ENCODE assay signal across 30 mouse cellular contexts in genomic region chr2:127300701-127301100, GRCm38 (mm10). TPM values are rescaled to one million over a fixed set of nuclear protein-coding genes. Genes with fewer than 3 reads are reported as not detected.
A peak's percentile ranks its signal among the peaks of the same experiment; 100 is the strongest.
DNase-seq lines count a peak whose midpoint lies in the region; ATAC-seq and TF ChIP-seq lines count a peak whose summit lies in the region.
"Had no signal": no experiment of that assay in that cellular context is flagged by ENCODE, and none has a peak within 500 bp of the region (broad histone marks: within the 10 kb centered on the region; RNA-seq: fewer than 3 reads in every experiment).

No protein-coding gene starts in this region.

- no peaks in the 10 kb centered on the region for H3K4me1 ChIP-seq in stomach, postnatal 0 days (replicated peaks; ENCODE audit: control insufficient read depth, insufficient read depth)
- H3K4me1 ChIP-seq in midbrain, embryonic 10.5 days: no peaks in the 10 kb centered on the region
- H3K4me1 ChIP-seq in heart, embryonic 12.5 days (replicated peaks): no peaks in the 10 kb centered on the region
- H3K4me1 ChIP-seq: embryonic facial prominence, embryonic 15.5 days; hindbrain, embryonic 12.5 days had no signal

- no peaks in the 10 kb centered on the region for H3K27me3 ChIP-seq in Patski
- no peaks in the 10 kb centered on the region for H3K27me3 ChIP-seq in stomach, postnatal 0 days (ENCODE audit: control insufficient read depth, insufficient read depth, low read length)
- H3K27me3 ChIP-seq in midbrain, embryonic 10.5 days (ENCODE audit: low read depth, poor library complexity, severe bottlenecking): no peaks in the 10 kb centered on the region
- H3K27me3 ChIP-seq in heart, embryonic 12.5 days (replicated peaks): no peaks in the 10 kb centered on the region
- H3K27me3 ChIP-seq: embryonic facial prominence, embryonic 15.5 days; hindbrain, embryonic 12.5 days had no signal

- POLR2A ChIA-PET in Patski (lab: Charles Lee): interaction anchor here (1.2 kb wide), 1 partner anchor 19 kb away, joined by 3 read pairs; no protein-coding TSS in a partner anchor

- no peak overlapping the region for H3K9ac ChIP-seq in stomach, postnatal 0 days (ENCODE audit: low read length)
- no peak overlapping the region for H3K9ac ChIP-seq in heart, embryonic 12.5 days
- H3K9ac ChIP-seq: embryonic facial prominence, embryonic 15.5 days; forebrain, postnatal 0 days; hindbrain, embryonic 12.5 days; liver, postnatal 0 days had no signal

- H3K27ac ChIP-seq in stomach, postnatal 0 days (replicated peaks): no peak overlapping the region
- no peak overlapping the region for H3K27ac ChIP-seq in midbrain, embryonic 10.5 days (replicated peaks)
- H3K27ac ChIP-seq in heart, embryonic 12.5 days (ENCODE audit: poor library complexity, severe bottlenecking): no peak overlapping the region
- H3K27ac ChIP-seq: embryonic facial prominence, embryonic 15.5 days; gastrocnemius, adult 2 months; hindbrain, embryonic 12.5 days; left cerebral cortex, adult 2 months; limb, embryonic 10.5 days had no signal

- TF ChIP-seq CTCF in Patski (IDR thresholded peaks at IDR 0.05): peak; percentile 31
- TF ChIP-seq CTCF in stomach, postnatal 0 days (IDR thresholded peaks at IDR 0.05; ENCODE audit: low read depth): 0 out of 2 replicates have a peak, but pooled peaks have one; percentile 9

- H3K4me2 ChIP-seq in stomach, postnatal 0 days (replicated peaks; ENCODE audit: low read depth): no peak overlapping the region
- no peak overlapping the region for H3K4me2 ChIP-seq in heart, embryonic 12.5 days
- H3K4me2 ChIP-seq: embryonic facial prominence, embryonic 15.5 days; hindbrain, embryonic 12.5 days had no signal

- in situ Hi-C loops in Patski (cut with MboI; ENCODE audit: low pct_unique_long_range_greater_than_20kb): no loop called here

- H3K4me3 ChIP-seq in stomach, postnatal 0 days (ENCODE audit: low read depth, low read length): no peak overlapping the region
- H3K4me3 ChIP-seq in midbrain, embryonic 10.5 days: no peak overlapping the region
- no peak overlapping the region for H3K4me3 ChIP-seq in heart, embryonic 12.5 days
- H3K4me3 ChIP-seq: embryonic facial prominence, embryonic 15.5 days; gastrocnemius, adult 2 months; hindbrain, embryonic 12.5 days; left cerebral cortex, adult 2 months; limb, embryonic 10.5 days had no signal

- WGBS in stomach, postnatal 0 days: 73% methylated on average over 3 of the region's 3 CpGs
- WGBS in midbrain, embryonic 10.5 days: 80% methylated on average over 3 of the region's 3 CpGs
- WGBS in heart, embryonic 12.5 days: 81% methylated on average over 3 of the region's 3 CpGs

- DNase-seq in CD4-positive, CD25-positive, alpha-beta regulatory T cell, adult 2 months (ENCODE audit: low read depth, low spot score): peak; percentile 19
- no peak for DNase-seq in Patski (ENCODE audit: low read depth, low spot score)
- peak; percentile 52 for DNase-seq in induced T-regulatory cell, adult 2 months (ENCODE audit: low read depth)
- DNase-seq in stomach, postnatal 0 days (ENCODE audit: low spot score): no peak
- DNase-seq in midbrain, embryonic 10.5 days (ENCODE audit: low spot score): no peak
- no peak for DNase-seq in left cerebral cortex, adult 8-10 months (ENCODE audit: low spot score in 2 of 2)
- DNase-seq: adrenal gland, adult 8-10 months; cerebellum, postnatal 25 days; forebrain, postnatal 0 days; gastrocnemius, adult 2 months; kidney, adult 8-10 months; kidney, postnatal 25 days; layer of hippocampus, adult 9-11 months; liver, postnatal 0 days; lung, postnatal 14 days; right cerebral cortex, postnatal 4 days had no signal

- ATAC-seq in Patski: no peak
- no peak for ATAC-seq in stomach, postnatal 0 days (ENCODE audit: low FRiP score, low TSS enrichment)
- no peak for ATAC-seq in heart, embryonic 12.5 days (ENCODE audit: insufficient number of reproducible peaks, low FRiP score)
- ATAC-seq: forebrain, postnatal 0 days; liver, postnatal 0 days; midbrain, embryonic 16.5 days had no signal

- peaks cover 27% of the 10 kb centered on the region; the same call in 1 of the 2 replicates for H3K36me3 ChIP-seq in stomach, postnatal 0 days (ENCODE audit: control insufficient read depth, insufficient read depth, low read length)
- peaks cover 63% of the 10 kb centered on the region for H3K36me3 ChIP-seq in midbrain, embryonic 10.5 days
- peaks cover 55% of the 10 kb centered on the region for H3K36me3 ChIP-seq in heart, embryonic 12.5 days

- CTCF ChIA-PET in Patski (lab: Charles Lee): interaction anchor here (0.9 to 1.6 kb wide), 2 partner anchors 13 to 40 kb away, joined by 3 to 6 read pairs; no protein-coding TSS in a partner anchor

- H3K9me3 ChIP-seq in stomach, postnatal 0 days (ENCODE audit: control insufficient read depth, low read length): no peaks in the 10 kb centered on the region
- no peaks in the 10 kb centered on the region for H3K9me3 ChIP-seq in midbrain, embryonic 10.5 days (replicated peaks)
- H3K9me3 ChIP-seq in heart, embryonic 12.5 days (replicated peaks): no peaks in the 10 kb centered on the region
- H3K9me3 ChIP-seq: embryonic facial prominence, embryonic 15.5 days; hindbrain, embryonic 12.5 days; limb, embryonic 10.5 days had no signal

- no peak for TF ChIP-seq EP300 in stomach, postnatal 0 days (optimal IDR thresholded peaks at IDR 0.05)

RNA-seq across cellular contexts. Expression of gene Stard7, which starts 30.7 kb away (rescaled TPM):
- 85.1 TPM for polyA plus RNA-seq in Patski (2021)
- polyA plus RNA-seq in stomach, postnatal 0 days (2015; fragmentation: Nextera tagmentation; extraction: Ambion mirVana): 57.3 and 62.7 TPM in 2 replicates
- 81.9 and 86.0 TPM in 2 replicates for polyA plus RNA-seq in midbrain, embryonic 10.5 days (2016; fragmentation: Nextera tagmentation; extraction: Ambion mirVana)
- 135 and 136 TPM in 2 replicates for polyA plus RNA-seq in heart, embryonic 12.5 days (2016; fragmentation: Nextera tagmentation; extraction: Ambion mirVana)
- total RNA-seq in left cerebral cortex, adult 8-10 months (2022): 100 to 1,000 TPM in 2 of 4 experiments, 10 to 100 TPM in 2; 92.3 to 106 (median 97.9) TPM

RNA-seq across cellular contexts. Expression of gene Dusp2, which starts 35.3 kb away (rescaled TPM):
- 7.0 TPM for polyA plus RNA-seq in Patski (2021)
- 2.6 and 3.2 TPM in 2 replicates for polyA plus RNA-seq in stomach, postnatal 0 days (2015; fragmentation: Nextera tagmentation; extraction: Ambion mirVana)
- polyA plus RNA-seq in midbrain, embryonic 10.5 days (2016; fragmentation: Nextera tagmentation; extraction: Ambion mirVana): 3.2 and 3.9 TPM in 2 replicates
- 23.8 and 26.3 TPM in 2 replicates for polyA plus RNA-seq in heart, embryonic 12.5 days (2016; fragmentation: Nextera tagmentation; extraction: Ambion mirVana)
- total RNA-seq in left cerebral cortex, adult 8-10 months (2022): 1 to 10 TPM; 2.4 to 3.3 (median 2.5) TPM

RNA-seq across cellular contexts. Expression of gene Astl, which starts 37.7 kb away (rescaled TPM):
- polyA plus RNA-seq in Patski (2021): not detected
- polyA plus RNA-seq in stomach, postnatal 0 days (2015; fragmentation: Nextera tagmentation; extraction: Ambion mirVana): not detected in 2 replicates
- polyA plus RNA-seq in midbrain, embryonic 10.5 days (2016; fragmentation: Nextera tagmentation; extraction: Ambion mirVana): not detected in 2 replicates
- not detected in 2 replicates for polyA plus RNA-seq in heart, embryonic 12.5 days (2016; fragmentation: Nextera tagmentation; extraction: Ambion mirVana)
- total RNA-seq in left cerebral cortex, adult 8-10 months (2022): not detected
- total RNA-seq: adrenal gland, adult 8-10 months; ES-E14; forebrain, postnatal 0 days; heart, adult 8-10 months; left cerebral cortex, adult 2 months; liver, adult 2 months; megakaryocyte-erythroid progenitor cell, adult 5-6 weeks had no signal
- polyA plus RNA-seq: brain, embryonic 14.5 days; embryonic facial prominence, embryonic 15.5 days; forebrain, postnatal 0 days; heart, postnatal 0 days; hindbrain, embryonic 12.5 days; intestine, embryonic 14.5 days; liver, adult 2 months; liver, postnatal 0 days; midbrain, embryonic 16.5 days; neural tube, embryonic 11.5 days had no signal

RNA-seq across cellular contexts. Expression of gene Tmem127, which starts 53.0 kb away (rescaled TPM):
- polyA plus RNA-seq in Patski (2021): 81.1 TPM
- 27.0 and 27.1 TPM in 2 replicates for polyA plus RNA-seq in stomach, postnatal 0 days (2015; fragmentation: Nextera tagmentation; extraction: Ambion mirVana)
- polyA plus RNA-seq in midbrain, embryonic 10.5 days (2016; fragmentation: Nextera tagmentation; extraction: Ambion mirVana): 25.6 and 30.1 TPM in 2 replicates
- 24.7 and 27.8 TPM in 2 replicates for polyA plus RNA-seq in heart, embryonic 12.5 days (2016; fragmentation: Nextera tagmentation; extraction: Ambion mirVana)
- 10 to 100 TPM; 71.7 to 82.1 (median 77.1) TPM for total RNA-seq in left cerebral cortex, adult 8-10 months (2022)

RNA-seq across cellular contexts. Expression of gene Ciao1, which starts 53.1 kb away (rescaled TPM):
- 70.5 TPM for polyA plus RNA-seq in Patski (2021)
- 41.6 and 42.0 TPM in 2 replicates for polyA plus RNA-seq in stomach, postnatal 0 days (2015; fragmentation: Nextera tagmentation; extraction: Ambion mirVana)
- 46.3 and 56.2 TPM in 2 replicates for polyA plus RNA-seq in midbrain, embryonic 10.5 days (2016; fragmentation: Nextera tagmentation; extraction: Ambion mirVana)
- polyA plus RNA-seq in heart, embryonic 12.5 days (2016; fragmentation: Nextera tagmentation; extraction: Ambion mirVana): 50.2 and 53.7 TPM in 2 replicates
- total RNA-seq in left cerebral cortex, adult 8-10 months (2022): 10 to 100 TPM; 75.5 to 84.2 (median 81.0) TPM

Comparison
In these comparisons a context has a peak if more than half of its experiments do, and no peak if none do; other contexts are left out.
1. DNase-seq: peak in CD4-positive, CD25-positive, alpha-beta regulatory T cell, adult 2 months (single experiment) and induced T-regulatory cell, adult 2 months (single experiment); none in Patski (single experiment), stomach, postnatal 0 days (single experiment), midbrain, embryonic 10.5 days (single experiment) and left cerebral cortex, adult 8-10 months (0 of 2).